Mouse (Mus musculus) liver, adult (tissue): ENCODE results near the gene Olfr180.

Source experiments
- GATA4 ChIP-seq: IDR thresholded peaks from 2 replicates; pipeline ENCODE4 v1.6.1; 2014; ENCODE audit warnings: mild to moderate bottlenecking, low read length; ENCODE audit not compliant: insufficient replicate concordance

The Olfr180 gene

GRCm38 (mm10) chr16:58929292-58929691, at the start of gene Olfr180:
Gene Olfr180 (minus strand): TSS chr16:58929392.
- TF ChIP-seq GATA4 = no peak

- TF ChIP-seq GATA4 = no peak
Measured at GRCm38 (mm10) chr16:58928655-58929054, 537 bp downstream of the Olfr180 start, which contains the start of gene Olfr181. Gene Olfr181 (minus strand): TSS chr16:58928755.

- no peak for TF ChIP-seq GATA4
Measured at GRCm38 (mm10) chr16:58891963-58892362, 37.2 kb downstream of the Olfr180 start, which contains the start of gene Olfr178. Gene Olfr178 (minus strand): TSS chr16:58892063.

GRCm38 (mm10) chr16:58884416-58884815, 44.8 kb downstream of the Olfr180 start:
- no peak for TF ChIP-seq GATA4

GRCm38 (mm10) chr16:58874668-58875067, 54.5 kb downstream of the Olfr180 start, which contains the start of gene Olfr177:
Gene Olfr177 (minus strand): TSS chr16:58874768.
- TF ChIP-seq GATA4 = no peak
